Mouse (Mus musculus) naive thymus-derived CD4-positive, alpha-beta T cell, adult 2 months (primary cell): ENCODE measurements around the gene Cox6a1.
"Not testable (repeated sequence)": the region's sequence is repeated elsewhere in the genome, so short reads cannot be mapped to it uniquely, and the experiment has no call there.

Experiments
- DNase-seq: peaks from one replicate; pipeline ENCODE4 v3.0.0-alpha.2; 2011; ENCODE audit warnings: low read depth

Gene Cox6a1

GRCm38 (mm10) chr5:115347564-115347963, 1.2 kb downstream of the Cox6a1 start:
- DNase-seq = peak; percentile 92

DNA sequence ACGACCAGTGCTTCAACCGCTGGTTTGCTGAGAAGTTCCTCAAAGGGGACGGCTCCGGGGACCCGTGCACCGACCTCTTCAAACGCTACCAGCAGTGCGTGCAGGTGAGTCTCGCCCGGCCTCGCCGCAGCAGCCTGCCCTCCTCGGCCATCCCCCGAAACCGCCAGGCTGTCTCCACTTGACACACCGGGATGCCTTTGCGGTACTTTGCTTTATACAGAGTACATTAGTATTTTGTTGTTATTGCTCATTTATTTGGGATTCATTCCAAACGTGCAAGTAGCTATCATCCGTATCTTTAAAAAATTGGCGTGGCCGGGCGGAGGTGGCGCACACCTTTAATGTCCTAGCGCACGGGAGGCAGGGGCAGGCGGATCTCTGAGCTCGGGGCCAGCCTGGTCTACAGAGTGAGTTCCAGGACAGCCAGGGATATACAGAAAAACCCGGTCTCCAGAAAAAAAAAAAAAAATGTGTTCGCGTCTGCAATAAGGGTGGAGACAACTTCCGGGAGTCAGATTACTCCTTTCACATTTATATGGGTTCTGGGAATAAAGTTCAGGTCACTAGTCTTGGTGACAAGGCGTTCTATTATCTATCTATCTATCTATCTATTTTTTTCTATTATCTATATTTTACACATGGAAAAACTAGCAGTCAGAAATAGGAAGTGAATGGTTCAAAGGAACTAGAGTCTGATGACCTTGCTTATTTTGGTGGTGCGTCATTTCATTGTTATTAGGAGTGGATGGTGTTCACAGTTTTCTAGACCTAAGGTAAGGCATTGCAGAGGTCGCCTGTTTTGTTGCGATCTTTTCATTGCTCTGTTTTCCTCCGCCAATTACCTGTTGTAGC, 7.2 kb downstream of the Cox6a1 start:
- DNase-seq = no peak

DNA sequence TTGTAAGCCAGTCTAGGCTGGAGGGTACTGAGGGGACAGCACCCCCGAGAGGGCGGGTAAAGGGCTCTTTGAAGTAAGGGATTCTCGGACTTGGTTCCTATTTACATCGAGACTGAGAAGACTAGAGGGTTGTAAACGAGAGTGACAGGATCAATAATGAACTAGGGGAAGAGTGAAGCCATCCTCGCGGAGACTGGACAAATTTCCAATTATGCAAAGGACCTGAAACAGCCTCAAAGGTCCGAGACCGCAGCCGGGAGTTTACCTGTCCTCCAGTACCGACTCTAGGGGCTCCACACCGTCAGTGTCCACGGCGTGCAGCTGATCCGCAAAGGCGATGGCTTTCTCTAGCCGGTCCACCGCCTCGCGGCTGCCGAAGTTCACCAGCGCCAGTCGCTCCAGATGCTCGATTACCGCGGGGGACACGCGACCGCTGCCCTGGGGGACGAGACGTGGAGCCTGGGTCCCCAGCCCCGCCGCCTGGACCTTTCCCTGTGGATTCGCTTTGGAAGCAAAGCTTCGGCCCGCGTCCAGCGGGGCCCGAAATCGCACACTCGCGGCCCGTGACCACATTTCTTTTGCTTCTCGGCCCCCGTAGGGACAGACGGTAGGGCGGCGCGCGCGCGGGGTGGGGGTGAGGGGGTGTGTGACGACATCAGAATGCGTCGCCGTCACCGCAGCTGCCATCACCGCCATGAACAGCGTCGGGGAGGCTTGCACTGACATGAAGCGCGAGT, 8.0 kb downstream of the Cox6a1 start, which contains the start of the genes Gatc and Triap1:
Gatc (minus strand) TSS at position 602 of the 737 bp plus-strand sequence.
Triap1 (plus strand) TSS at position 649 of the 737 bp plus-strand sequence.
- DNase-seq = peak; percentile 91

GRCm38 (mm10) chr5:115340007-115340406, 8.8 kb downstream of the Cox6a1 start:
- no peak for DNase-seq

GRCm38 (mm10) chr5:115333626-115334025, 15.2 kb downstream of the Cox6a1 start:
- DNase-seq = no peak

GRCm38 (mm10) chr5:115330955-115331354, 17.8 kb downstream of the Cox6a1 start:
- no peak for DNase-seq

GRCm38 (mm10) chr5:115327610-115328548, 20.9 kb downstream of the Cox6a1 start:
- peak; percentile 41 for DNase-seq

- peak; percentile 97 for DNase-seq
Observed at GRCm38 (mm10) chr5:115326875-115327609, 21.7 kb downstream of the Cox6a1 start, which contains the start of gene Srsf9. TSS of gene Srsf9 (plus strand) at chr5:115327177.

- no peak for DNase-seq
Observed at GRCm38 (mm10) chr5:115326256-115326831, 22.4 kb downstream of the Cox6a1 start.

DNA sequence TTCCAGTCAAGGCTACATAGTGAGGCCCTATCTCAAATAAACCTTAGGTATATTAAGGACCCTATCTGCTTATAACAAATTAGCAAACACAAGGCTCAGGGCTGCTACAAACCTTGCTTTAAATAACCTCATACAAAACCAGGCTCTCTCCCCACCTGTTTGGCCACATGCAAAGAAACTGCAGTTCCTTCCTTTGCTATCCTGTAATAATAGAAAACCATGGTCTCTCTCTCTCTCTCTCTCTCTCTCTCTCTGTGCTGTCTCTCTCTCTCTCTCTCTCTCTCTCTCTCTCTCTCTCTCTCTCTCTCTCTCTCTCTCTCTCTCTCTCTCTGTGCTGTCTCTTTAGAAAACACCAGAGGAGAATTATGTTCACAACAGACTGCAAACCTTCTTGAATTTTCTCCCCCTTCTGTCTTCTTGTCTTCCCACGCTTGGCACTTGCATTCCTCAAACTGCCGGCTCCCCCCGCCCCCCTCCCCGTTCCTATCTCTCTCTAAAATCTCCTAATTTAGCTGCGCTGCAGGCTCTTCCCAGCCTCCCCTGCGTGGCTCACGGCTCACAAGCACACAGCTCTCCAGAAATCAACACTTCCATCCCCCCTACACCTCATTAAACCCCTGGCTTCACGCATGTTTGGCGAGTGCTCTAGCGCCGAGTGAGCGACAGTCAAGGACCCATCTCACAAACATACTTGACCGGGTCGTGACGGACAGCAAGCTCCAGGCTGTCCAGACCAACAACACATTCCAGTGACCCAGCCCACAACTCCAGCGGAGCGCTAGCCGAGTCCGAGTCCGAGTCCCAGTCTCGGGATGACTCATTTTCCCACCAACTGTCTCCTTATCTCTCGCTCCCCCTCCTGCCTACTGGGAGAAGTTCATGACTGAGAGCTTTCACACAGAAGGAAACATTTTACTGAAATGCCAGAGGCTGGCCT, 29.5 kb downstream of the Cox6a1 start:
- peak; percentile 57 for DNase-seq

DNA sequence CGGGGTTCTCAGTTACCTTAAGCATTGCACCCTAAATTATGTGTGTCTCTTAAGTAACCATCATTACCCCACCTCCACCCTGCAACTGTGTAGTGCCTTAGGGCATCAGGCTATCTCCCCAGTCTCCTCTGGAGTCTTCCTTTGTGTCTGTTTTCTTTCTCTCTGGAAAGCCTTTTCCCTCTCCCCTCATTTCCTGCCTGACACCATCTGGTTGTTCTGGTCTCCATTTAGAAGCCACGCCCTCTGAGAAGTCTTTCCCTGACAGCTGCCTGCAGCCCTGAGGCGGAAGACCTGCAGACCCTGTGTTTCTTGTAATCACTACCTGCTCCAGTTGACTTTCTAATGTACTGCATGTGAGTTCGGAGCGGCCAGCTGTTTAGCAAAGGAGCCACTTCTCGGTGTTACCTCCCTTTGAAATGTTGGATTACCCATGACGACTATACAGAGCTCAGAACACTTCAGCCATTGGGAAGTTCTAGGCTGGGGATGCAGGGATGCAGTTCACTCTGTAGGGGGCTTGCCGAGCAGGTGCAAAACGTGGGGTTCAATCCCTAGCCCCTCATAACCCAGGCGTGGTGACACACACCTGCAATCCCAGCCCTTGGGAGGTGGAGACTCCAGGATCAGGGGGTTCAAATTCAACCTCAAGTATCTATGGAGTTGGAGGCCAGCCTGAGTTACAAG, 31.0 kb downstream of the Cox6a1 start:
- peak; percentile 50 for DNase-seq

- DNase-seq = no peak
Observed at GRCm38 (mm10) chr5:115316968-115317644, 31.7 kb downstream of the Cox6a1 start.

GRCm38 (mm10) chr5:115313668-115313943, 35.2 kb downstream of the Cox6a1 start:
- no peak for DNase-seq

GRCm38 (mm10) chr5:115312816-115313667, 35.7 kb downstream of the Cox6a1 start:
- DNase-seq = no peak

DNA sequence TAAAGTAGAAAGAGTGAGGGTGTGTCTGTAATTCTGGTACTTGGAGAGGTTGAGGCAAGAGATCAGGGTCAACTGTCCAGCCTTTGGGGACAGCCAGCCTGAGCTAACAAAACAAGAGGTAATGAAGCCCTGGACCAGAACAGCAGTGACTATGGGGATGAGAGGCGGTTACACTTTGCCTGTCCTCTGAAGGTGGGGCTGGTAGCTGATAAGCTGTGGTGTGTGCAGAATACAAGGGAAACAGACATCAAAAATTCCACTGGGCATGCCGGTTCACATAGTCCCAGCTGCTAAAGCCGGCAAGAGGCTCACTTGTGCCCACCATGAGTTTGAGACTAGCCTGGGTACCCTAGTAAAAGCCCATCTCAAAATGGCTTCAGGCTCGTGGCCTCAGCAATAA, 36.4 kb downstream of the Cox6a1 start:
- DNase-seq = no peak

GRCm38 (mm10) chr5:115302190-115302589, 46.6 kb downstream of the Cox6a1 start:
- not testable (repeated sequence) for DNase-seq

GRCm38 (mm10) chr5:115301615-115302014, 47.2 kb downstream of the Cox6a1 start:
- DNase-seq = peak; percentile 27
